Mouse (Mus musculus) brain, embryonic 14.5 days (tissue): ENCODE data around the gene Ryr1.

Experiments
- CTCF ChIP-seq: fragments of 200-500 bp; IDR thresholded peaks from 2 replicates; pipeline ENCODE4 v1.5.1; 2012; ENCODE audit warnings: inconsistent platforms, mild to moderate bottlenecking, moderate library complexity, borderline replicate concordance; ENCODE audit not compliant: insufficient read depth, insufficient read length; ENCODE audit errors: extremely low read depth
- POLR2A ChIP-seq: fragments of 200-500 bp; IDR thresholded peaks from 2 replicates; pipeline ENCODE4 v1.6.1; 2012; ENCODE audit warnings: mild to moderate bottlenecking, inconsistent platforms, borderline replicate concordance; ENCODE audit not compliant: poor library complexity, insufficient read depth, insufficient read length, severe bottlenecking; ENCODE audit errors: extremely low read depth

GRCm38 (mm10) chr7:29118142-29118851 lies 6.7 kb downstream of the Ryr1 start:
- TF ChIP-seq CTCF (no peak), POLR2A (no peak)
